Mouse (Mus musculus) bone marrow, adult 2 months (tissue): ENCODE measurements around the gene Tgfbr3l. TPM values are rescaled to one million over a fixed set of nuclear protein-coding genes. Genes with fewer than 3 reads are reported as not detected.
A peak's percentile ranks its signal among the peaks of the same experiment; 100 is the strongest.

Source experiments
- H3K27ac ChIP-seq: fragments of 200-500 bp; 2 replicates; pipeline ENCODE4 v1.5.1; 2012; ENCODE audit warnings: low read depth, mild to moderate bottlenecking, control low read depth, inconsistent platforms, low read length; ENCODE audit not compliant: control insufficient read depth, poor library complexity, insufficient read depth
- H3K4me1 ChIP-seq: fragments of 200-500 bp; 2 replicates; pipeline ENCODE4 v1.6.1; 2011; ENCODE audit warnings: low read length; ENCODE audit not compliant: control insufficient read depth, insufficient read depth
- H3K4me3 ChIP-seq: fragments of 200-500 bp; replicated peaks from 2 replicates; pipeline ENCODE3; 2011; ENCODE audit warnings: mild to moderate bottlenecking, low read depth, low read length, control low read depth; ENCODE audit not compliant: control insufficient read depth
- CTCF ChIP-seq: fragments of 200-500 bp; IDR thresholded peaks from 2 replicates; pipeline ENCODE4 v1.5.1; 2011; ENCODE audit warnings: low read length, control low read depth; ENCODE audit not compliant: control insufficient read depth, insufficient read depth
- POLR2A ChIP-seq: fragments of 200-500 bp; IDR thresholded peaks from 2 replicates; pipeline ENCODE4 v1.6.1; 2011; ENCODE audit warnings: low read depth, mild to moderate bottlenecking, control low read depth, low read length, borderline replicate concordance; ENCODE audit not compliant: control insufficient read depth
- WGBS: fragments of 180-500 bp; shearing (Covaris S2); methylation state at CpG from one replicate; pipeline ENCODE4 v1.1.7; 2018; 5-methylcytosine and 5-hydroxymethylcytosine counted together
- polyA plus RNA-seq: library from polyadenylated mRNA; stranded (reverse); fragments of >200 nt; gene quantifications from 2 replicates; pipeline ENCODE4 v1.2.4, GENCODE M21; 2011; ENCODE audit warnings: low replicate concordance; ENCODE audit not compliant: missing spikeins, insufficient read depth, insufficient read length

Gene Tgfbr3l
- 12.4 and 16.3 TPM in 2 replicates for polyA plus RNA-seq

GRCm38 (mm10) chr8:4247951-4248540 lies at the start of gene Tgfbr3l:
Tgfbr3l (plus strand) TSS chr8:4248214.
- no peak for TF ChIP-seq CTCF
- no peak for TF ChIP-seq POLR2A
- Histone ChIP-seq H3K27ac (no peak within 1 kb of the TSS; the same call in 1 of the 2 replicates), H3K4me3 (no peak within 1 kb of the TSS), H3K4me1 (no peaks in the 10 kb centered on the region; the same call in 1 of the 2 replicates)
- WGBS, result 89% methylated on average over 15 of the region's 15 CpGs

- no peak overlapping the region for H3K4me3 ChIP-seq
- WGBS, result 24% methylated on average over 2 of the region's 2 CpGs
- H3K27ac ChIP-seq, result 0 out of 2 replicates have a peak overlapping the region, but pooled peaks have one; percentile 2
- TF ChIP-seq CTCF (no peak), POLR2A (no peak)
- peaks cover 1% of the 10 kb centered on the region; the same call in 1 of the 2 replicates for H3K4me1 ChIP-seq
Measured at GRCm38 (mm10) chr8:4201321-4201720, 46.7 kb upstream of the Tgfbr3l start.

- 83% methylated on average over 38 of the region's 38 CpGs for WGBS
- no peak overlapping the region for H3K27ac ChIP-seq
- TF ChIP-seq CTCF (no peak), POLR2A (no peak)
- peaks cover 1% of the 10 kb centered on the region; the same call in 1 of the 2 replicates for H3K4me1 ChIP-seq
- H3K4me3 ChIP-seq, result no peak overlapping the region
Measured at GRCm38 (mm10) chr8:4205246-4206123, 42.5 kb upstream of the Tgfbr3l start.

GRCm38 (mm10) chr8:4206182-4207015 lies 41.6 kb upstream of the Tgfbr3l start:
- Histone ChIP-seq H3K27ac (no peak overlapping the region), H3K4me1 (peaks cover 1% of the 10 kb centered on the region; the same call in 1 of the 2 replicates), H3K4me3 (no peak overlapping the region)
- WGBS, result 81% methylated on average over 44 of the region's 44 CpGs
- TF ChIP-seq CTCF (no peak), POLR2A (no peak)

DNA sequence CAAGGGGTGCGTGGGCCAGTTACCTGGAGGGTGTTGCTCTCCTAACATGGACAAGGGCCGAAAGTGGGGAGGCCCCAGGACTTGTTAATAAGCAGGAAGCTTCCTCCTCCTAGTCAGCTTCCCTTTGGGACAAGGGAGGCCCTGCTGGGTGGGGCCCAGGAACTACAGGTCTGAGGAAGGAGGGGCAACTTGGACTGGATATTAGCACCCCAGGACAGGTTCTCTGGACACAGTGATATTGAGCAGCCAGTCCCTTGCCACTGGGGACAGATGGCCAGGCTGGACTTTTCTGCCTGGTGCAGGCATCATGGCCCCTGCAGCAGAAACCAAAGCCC lies 41.0 kb upstream of the Tgfbr3l start:
- WGBS, result 87% methylated on average over 2 of the region's 2 CpGs
- TF ChIP-seq CTCF (no peak), POLR2A (no peak)
- Histone ChIP-seq H3K4me1 (no peaks in the 10 kb centered on the region; the same call in 1 of the 2 replicates), H3K27ac (no peak overlapping the region), H3K4me3 (no peak overlapping the region)

DNA sequence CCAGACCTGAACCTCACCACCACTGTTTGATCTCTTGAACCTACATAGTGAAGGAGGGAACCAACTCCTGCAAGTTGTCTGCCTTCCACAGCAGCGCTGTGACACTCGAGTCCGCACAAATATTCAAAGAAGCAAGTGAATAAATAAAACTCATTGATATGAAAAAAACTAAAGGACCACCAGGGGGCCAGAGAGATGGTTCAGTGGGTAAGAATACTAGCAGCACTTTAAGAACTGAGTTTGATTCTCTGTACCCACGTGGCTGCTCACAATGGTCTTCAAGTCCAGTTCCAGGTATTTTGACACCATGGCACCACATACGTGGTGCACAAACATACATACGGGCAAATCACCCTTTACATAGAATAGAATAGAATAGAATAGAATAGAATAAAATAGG lies 36.9 kb upstream of the Tgfbr3l start:
- H3K27ac ChIP-seq, result no peak overlapping the region
- no peak for TF ChIP-seq POLR2A
- TF ChIP-seq CTCF, result no peak
- no peak overlapping the region for H3K4me3 ChIP-seq
- peaks cover 3% of the 10 kb centered on the region; the same call in 1 of the 2 replicates for H3K4me1 ChIP-seq
- 73% methylated on average over 6 of the region's 6 CpGs for WGBS

- H3K27ac ChIP-seq, result no peak overlapping the region
- under 1% methylated on average over 25 of the region's 25 CpGs for WGBS
- peaks cover 3% of the 10 kb centered on the region for H3K4me1 ChIP-seq
- H3K4me3 ChIP-seq, result no peak overlapping the region
- TF ChIP-seq POLR2A (no peak), CTCF (no peak)
Measured at GRCm38 (mm10) chr8:4212809-4213209, 35.2 kb upstream of the Tgfbr3l start.
